Mouse (Mus musculus): ENCODE data around the gene Fbxl19. TPM values are rescaled to one million over a fixed set of nuclear protein-coding genes. Genes with fewer than 3 reads are reported as not detected.

Fbxl19 gene
- total RNA-seq, 2 experiments from 2014 or later = 68.8 to 74.6 TPM

GRCm38 (mm10) chr7:127799738-127800137 lies 55.4 kb downstream of the Fbxl19 start:
- no peak for DNase-seq (ENCODE audit: low spot score in 2 of 2)

GRCm38 (mm10) chr7:127800435-127801009 lies 56.2 kb downstream of the Fbxl19 start, which contains the start of gene Hsd3b7:
Gene Hsd3b7 (plus strand): TSS chr7:127800604.
- peak; percentile 84 to 89 for DNase-seq (ENCODE audit: low spot score in 2 of 2)

DNA sequence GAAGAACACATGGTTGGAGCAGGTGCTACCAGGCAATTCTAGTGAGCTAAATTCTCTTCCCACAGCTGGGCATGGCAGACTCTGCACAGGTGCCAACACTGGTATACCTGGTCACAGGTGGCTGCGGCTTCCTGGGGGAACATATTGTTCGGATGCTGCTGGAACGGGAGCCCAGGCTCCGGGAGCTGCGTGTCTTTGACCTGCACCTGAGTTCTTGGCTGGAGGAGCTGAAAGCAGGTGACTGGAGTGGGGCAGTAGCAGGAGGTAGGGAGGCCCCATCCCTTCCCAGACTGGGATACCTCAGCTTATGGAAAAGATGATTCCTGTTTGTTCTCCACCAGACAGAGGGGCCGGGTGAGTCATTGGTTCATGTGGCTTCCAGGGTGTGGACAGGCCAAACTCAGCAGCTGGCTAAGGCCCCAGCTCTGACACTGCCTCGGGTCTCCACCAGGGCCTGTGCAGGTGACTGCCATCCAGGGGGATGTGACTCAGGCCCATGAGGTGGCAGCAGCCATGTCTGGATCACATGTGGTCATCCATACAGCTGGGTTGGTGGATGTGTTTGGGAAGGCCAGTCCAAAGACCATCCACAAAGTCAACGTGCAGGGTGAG lies 56.8 kb downstream of the Fbxl19 start:
- no peak for DNase-seq (ENCODE audit: low spot score in 2 of 2)

DNA sequence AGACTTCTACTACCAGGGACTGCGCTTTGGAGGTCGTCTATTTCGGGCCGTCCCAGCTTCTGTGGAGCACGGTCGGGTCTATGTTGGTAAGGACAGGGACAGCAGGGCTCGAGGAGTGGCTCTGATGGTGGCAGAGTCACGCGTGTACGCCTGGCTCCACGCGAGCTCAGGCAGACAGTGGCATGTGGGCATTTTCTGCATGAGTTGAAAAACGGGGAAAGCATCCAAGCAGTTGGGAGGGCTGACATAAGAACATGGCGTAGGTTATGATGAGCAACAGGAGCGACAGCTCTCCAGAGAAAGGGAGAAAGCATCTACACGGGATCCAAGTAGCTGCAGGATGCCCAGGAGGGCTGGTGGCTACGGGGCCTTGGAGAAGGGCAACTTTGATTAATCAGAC lies 58.0 kb downstream of the Fbxl19 start:
- no peak for DNase-seq (ENCODE audit: low spot score in 2 of 2)

DNA sequence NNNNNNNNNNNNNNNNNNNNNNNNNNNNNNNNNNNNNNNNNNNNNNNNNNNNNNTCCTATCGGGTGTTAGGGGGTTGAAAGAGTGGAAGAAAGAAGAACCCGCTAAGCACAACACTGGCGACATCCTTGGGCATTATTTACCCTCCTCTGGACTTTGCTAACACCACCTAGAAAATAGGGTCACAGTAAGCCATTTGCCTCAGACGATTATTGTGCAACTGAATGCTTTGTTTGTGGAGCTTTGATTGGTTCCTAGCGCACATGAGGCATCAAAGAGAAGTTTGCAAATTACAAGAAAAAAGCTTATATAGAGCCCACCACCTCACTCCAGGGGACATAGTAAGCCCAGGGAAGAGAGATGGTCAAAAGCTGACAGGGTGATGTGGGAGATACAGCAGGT lies 64.5 kb downstream of the Fbxl19 start:
- no peak for DNase-seq (ENCODE audit: low spot score in 2 of 2)

- no peak for DNase-seq (ENCODE audit: low spot score in 2 of 2)
These were observed 65.5 kb downstream of the Fbxl19 start for GRCm38 (mm10) chr7:127809846-127810245.

DNA sequence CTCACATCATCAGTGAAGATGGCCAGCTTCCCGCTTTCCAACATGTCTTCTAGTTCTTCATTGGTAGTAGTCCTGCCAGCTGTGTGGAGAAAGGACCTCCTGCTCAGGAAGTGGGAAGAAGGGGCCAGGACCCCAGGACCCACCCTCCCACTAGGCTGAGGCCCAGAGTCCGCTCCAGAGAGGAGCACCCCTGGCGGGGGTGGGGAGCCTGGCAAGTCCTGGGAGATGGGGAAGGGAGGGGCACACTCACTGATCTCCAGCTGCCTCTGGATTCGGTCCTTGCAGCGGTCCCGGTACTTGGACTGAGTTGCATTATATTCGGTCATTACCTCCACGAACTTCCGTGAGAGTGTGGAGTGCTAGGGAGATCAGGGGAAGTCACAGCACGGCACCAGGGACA lies 66.3 kb downstream of the Fbxl19 start:
- no peak for DNase-seq (ENCODE audit: low spot score in 2 of 2)

DNA sequence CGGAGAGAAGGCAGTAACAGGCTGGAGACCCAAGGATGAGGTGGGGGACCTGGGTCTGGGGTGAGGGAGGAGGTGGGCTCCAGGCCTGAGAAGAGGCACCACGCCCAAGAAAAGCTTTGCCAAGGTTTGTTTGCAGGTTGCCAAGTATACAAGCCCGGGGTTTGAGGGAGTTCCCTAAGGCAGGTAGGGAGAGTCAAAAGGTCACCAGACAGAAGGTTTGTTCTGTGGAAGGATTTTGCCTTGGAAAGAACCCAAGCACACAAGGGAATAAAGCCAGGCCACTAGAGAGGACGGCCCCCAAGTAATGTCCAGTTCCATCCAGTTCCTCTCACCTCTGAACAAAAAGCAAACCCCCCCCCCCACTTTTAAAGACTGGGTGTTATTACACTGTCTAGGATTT lies 66.9 kb downstream of the Fbxl19 start:
- DNase-seq (ENCODE audit: low spot score in 2 of 2) = no peak

- DNase-seq (ENCODE audit: low spot score in 2 of 2) = no peak
These were observed 67.9 kb downstream of the Fbxl19 start for GRCm38 (mm10) chr7:127812292-127812691.

DNA sequence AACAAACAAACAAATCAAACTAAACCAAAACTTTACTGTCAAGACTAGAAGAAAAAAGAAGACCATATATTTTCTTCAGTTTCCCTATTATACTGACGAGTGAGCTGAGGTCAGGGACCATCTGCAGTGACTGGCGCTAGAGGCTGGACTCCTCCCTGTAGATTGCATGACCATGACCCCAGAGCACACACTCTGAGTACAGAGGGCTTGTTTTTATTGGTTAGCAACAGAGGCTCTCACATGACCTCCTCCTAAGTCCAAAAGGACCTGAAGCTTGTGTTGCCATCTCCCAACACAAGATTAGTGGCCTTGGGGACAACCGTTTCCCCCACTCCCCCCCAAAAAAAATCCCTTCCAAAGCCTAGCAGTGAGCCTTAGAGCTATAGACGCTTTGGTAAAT lies 69.5 kb downstream of the Fbxl19 start:
- DNase-seq (ENCODE audit: low spot score in 2 of 2) = no peak

- peak; percentile 72 to 81 for DNase-seq (ENCODE audit: low spot score in 2 of 2)
These were observed 70.0 kb downstream of the Fbxl19 start for GRCm38 (mm10) chr7:127814241-127814921.

GRCm38 (mm10) chr7:127815116-127815665 lies 70.8 kb downstream of the Fbxl19 start:
- no peak for DNase-seq (ENCODE audit: low spot score in 2 of 2)

GRCm38 (mm10) chr7:127815954-127816821 lies 71.8 kb downstream of the Fbxl19 start:
- peak; percentile 80 to 87 for DNase-seq (ENCODE audit: low spot score in 2 of 2)

DNA sequence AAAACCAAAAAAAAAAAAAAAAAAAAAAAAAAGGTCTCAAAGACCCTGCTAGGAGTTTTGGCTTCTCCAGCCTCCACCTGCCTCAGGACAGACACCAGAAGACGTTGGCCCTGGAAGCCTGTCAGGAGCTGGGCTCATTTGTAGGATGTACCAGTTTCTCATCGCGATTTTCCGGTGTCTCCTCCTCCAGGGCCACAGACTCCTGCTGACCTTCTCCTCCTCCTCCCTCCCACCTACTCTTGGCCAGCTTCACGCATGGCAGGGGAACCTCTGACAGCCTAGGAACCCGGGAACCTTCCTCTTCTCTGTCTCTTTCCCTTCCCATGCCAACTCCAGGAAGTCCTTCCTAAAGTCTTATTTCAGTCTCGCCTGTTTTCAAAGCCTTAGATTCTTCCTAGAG lies 72.7 kb downstream of the Fbxl19 start:
- DNase-seq (ENCODE audit: low spot score in 2 of 2) = no peak

DNA sequence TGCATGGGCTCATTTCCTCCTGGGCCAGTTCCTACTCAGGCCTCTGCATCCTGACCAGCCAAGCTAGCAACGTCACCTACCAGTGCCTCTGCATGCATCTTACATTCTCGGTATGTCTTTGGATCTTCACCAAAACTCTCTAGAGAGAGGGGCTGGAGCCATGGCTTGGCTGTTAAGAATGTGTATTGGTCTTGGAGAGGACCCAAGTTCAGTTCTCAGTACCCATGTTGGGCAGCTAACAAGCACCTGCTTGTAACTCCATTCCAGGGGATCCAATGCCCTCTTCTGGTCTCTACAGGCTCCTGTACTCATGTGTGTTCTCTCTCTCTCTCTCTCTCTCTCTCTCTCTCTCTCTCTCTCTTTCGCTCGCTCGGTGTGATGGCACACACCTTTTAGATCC lies 73.4 kb downstream of the Fbxl19 start:
- DNase-seq (ENCODE audit: low spot score in 2 of 2) = no peak

Small RNAs within 50 kb of the gene (microRNA-seq; reads per million reads assigned to microRNA genes)
- gene Mir762 = 0.25 to 0.42 reads per million in 2 experiments

Other genes starting within 250 kb of the Fbxl19 start
- 10 to 100 TPM; 94.9 to 99.7 TPM for gene Srcap, start 232.6 kb upstream of the Fbxl19 start, total RNA-seq (2021)
- gene Gm42715, start 225.0 kb upstream of the Fbxl19 start, total RNA-seq (2021) = 10 to 100 TPM in 1 of 2 experiments, 1 to 10 TPM in 1; 8.9 to 10.7 TPM
- 1 to 10 TPM in 1 of 2 experiments, not detected in 1; 1.0 TPM for gene Tmem265, start 183.2 kb upstream of the Fbxl19 start, total RNA-seq (2021)
- gene Phkg2, start 171.2 kb upstream of the Fbxl19 start, total RNA-seq (2021) = 10 to 100 TPM; 70.6 to 81.2 TPM
- gene Ccdc189, start 155.9 kb upstream of the Fbxl19 start, total RNA-seq (2021) = 1 to 10 TPM; 7.5 to 8.9 TPM
- 10 to 100 TPM; 63.6 to 73.4 TPM for gene Rnf40, start 155.8 kb upstream of the Fbxl19 start, total RNA-seq (2021)
- 10 to 100 TPM; 23.1 to 24.0 TPM for gene Zfp629, start 128.7 kb upstream of the Fbxl19 start, total RNA-seq (2021)
- gene Bcl7c, start 35.6 kb upstream of the Fbxl19 start, total RNA-seq (2021) = 10 to 100 TPM; 44.6 to 46.4 TPM
- gene Ctf1, start 31.8 kb upstream of the Fbxl19 start, total RNA-seq (2021) = 1 to 10 TPM; 2.7 to 4.4 TPM
- not detected for gene Ctf2, start 12.4 kb upstream of the Fbxl19 start, total RNA-seq (2021)
- gene Orai3, start 25.3 kb downstream of the Fbxl19 start, total RNA-seq (2021) = 10 to 100 TPM; 16.8 to 20.5 TPM
- 10 to 100 TPM; 41.1 to 44.7 TPM for gene Setd1a, start 32.1 kb downstream of the Fbxl19 start, total RNA-seq (2021)
- gene Gm49388, start 41.1 kb downstream of the Fbxl19 start, total RNA-seq (2021) = 1 to 10 TPM; 5.5 to 5.6 TPM
- 1 to 10 TPM; 4.7 to 5.3 TPM for gene Hsd3b7, start 56.1 kb downstream of the Fbxl19 start, total RNA-seq (2021)
- gene Stx4a, start 79.8 kb downstream of the Fbxl19 start, total RNA-seq (2021) = 10 to 100 TPM; 85.0 to 86.3 TPM
- 100 to 1,000 TPM; 420 to 434 TPM for gene Stx1b, start 80.0 kb downstream of the Fbxl19 start, total RNA-seq (2021)
- gene Zfp646, start 131.7 kb downstream of the Fbxl19 start, total RNA-seq (2021) = 10 to 100 TPM; 31.0 TPM
- 10 to 100 TPM; 19.5 to 20.5 TPM for gene Zfp668, start 132.3 kb downstream of the Fbxl19 start, total RNA-seq (2021)
- 1 to 10 TPM; 2.2 to 2.7 TPM for gene Prss53, start 146.4 kb downstream of the Fbxl19 start, total RNA-seq (2021)
- not detected for gene Gm21974, start 150.9 kb downstream of the Fbxl19 start, total RNA-seq (2021)
- 10 to 100 TPM; 21.3 to 24.0 TPM for gene Vkorc1, start 151.1 kb downstream of the Fbxl19 start, total RNA-seq (2021)
- 10 to 100 TPM; 34.3 to 39.3 TPM for gene Bckdk, start 159.5 kb downstream of the Fbxl19 start, total RNA-seq (2021)
- 10 to 100 TPM; 29.7 to 33.3 TPM for gene Kat8, start 168.0 kb downstream of the Fbxl19 start, total RNA-seq (2021)
- under 1 TPM; 0.40 to 0.42 TPM for gene Prss8, start 185.6 kb downstream of the Fbxl19 start, total RNA-seq (2021)
- gene Prss36, start 202.2 kb downstream of the Fbxl19 start, total RNA-seq (2021) = 1 to 10 TPM; 7.9 to 8.2 TPM
- gene Fus, start 222.9 kb downstream of the Fbxl19 start, total RNA-seq (2021) = 100 to 1,000 TPM; 268 to 293 TPM
- 1 to 10 TPM; 2.9 to 4.5 TPM for gene Pycard, start 249.3 kb downstream of the Fbxl19 start, total RNA-seq (2021)